Mouse (Mus musculus) limb, embryonic 14.5 days (tissue): ENCODE data around the gene Nbl1. TPM values are rescaled to one million over a fixed set of nuclear protein-coding genes. Genes with fewer than 3 reads are reported as not detected.

Experiments used
- ATAC-seq: fragments of 200-750 bp; cut with Nextera tagmentation; 2 replicates; pipeline ENCODE4 v1.8.0; 2017; ENCODE audit warnings: low read depth, moderate number of reproducible peaks, moderate TSS enrichment; ENCODE audit not compliant: low FRiP score
- DNase-seq: peaks from one replicate; pipeline ENCODE4 v3.0.0-alpha.2; 2015; ENCODE audit warnings: low spot score
- H3K27ac ChIP-seq: fragments of 300-500 bp; sonication (generic); replicated peaks from 2 replicates; pipeline ENCODE4 v1.5.1; 2014; ENCODE audit warnings: low read depth, mild to moderate bottlenecking, low read length, moderate library complexity, mixed read lengths
- H3K27me3 ChIP-seq: fragments of 300-500 bp; sonication (generic); 2 replicates; pipeline ENCODE4 v1.6.1; 2014; ENCODE audit warnings: low read length, mixed read lengths; ENCODE audit not compliant: control insufficient read depth, insufficient read depth
- H3K36me3 ChIP-seq: fragments of 300-500 bp; sonication (generic); 2 replicates; pipeline ENCODE4 v1.6.1; 2014; ENCODE audit warnings: mild to moderate bottlenecking, low read length, moderate library complexity, mixed read lengths; ENCODE audit not compliant: control insufficient read depth, insufficient read depth
- H3K4me1 ChIP-seq: fragments of 300-500 bp; sonication (generic); 2 replicates; pipeline ENCODE4 v1.6.1; 2014; ENCODE audit warnings: antibody characterized with exemption, low read length, mixed read lengths; ENCODE audit not compliant: control insufficient read depth, insufficient read depth
- H3K4me2 ChIP-seq: fragments of 300-500 bp; sonication (generic); replicated peaks from 2 replicates; pipeline ENCODE4 v1.6.1; 2014; ENCODE audit warnings: low read depth, mild to moderate bottlenecking, low read length, moderate library complexity; ENCODE audit not compliant: severe bottlenecking
- H3K4me3 ChIP-seq: fragments of 300-500 bp; sonication (generic); replicated peaks from 2 replicates; pipeline ENCODE4 v1.5.1; 2014; ENCODE audit warnings: low read length
- H3K9ac ChIP-seq: fragments of 300-500 bp; sonication (generic); 2 replicates; pipeline ENCODE4 v1.6.1; 2014; ENCODE audit warnings: mild to moderate bottlenecking, low read depth, low read length, moderate library complexity; ENCODE audit not compliant: severe bottlenecking
- H3K9me3 ChIP-seq: fragments of 300-500 bp; sonication (generic); 2 replicates; pipeline ENCODE4 v1.6.1; 2016; ENCODE audit warnings: low read length; ENCODE audit not compliant: control insufficient read depth
- POLR2A ChIP-seq: fragments of 200-500 bp; IDR thresholded peaks from 2 replicates; pipeline ENCODE4 v1.8.0; 2012; ENCODE audit warnings: inconsistent platforms, mild to moderate bottlenecking, moderate library complexity, borderline replicate concordance; ENCODE audit not compliant: insufficient read depth, insufficient read length; ENCODE audit errors: extremely low read depth
- WGBS: fragments of 180-500 bp; shearing (Covaris S2); extraction: QIAGEN DNeasy Blood & Tissue Kit; methylation state at CpG from one replicate; pipeline ENCODE4 v1.1.7; 2014; 5-methylcytosine and 5-hydroxymethylcytosine counted together
- polyA plus RNA-seq, 2 experiments: library from polyadenylated mRNA; depleted of rRNA in 1 of 2; stranded (reverse) in 1 of 2; unstranded in 1 of 2; fragments of >200 nt; fragmentation: Nextera tagmentation in 1 of 2; extraction: Ambion mirVana in 1 of 2; gene quantifications; 2 replicates each; pipeline versions ENCODE4 v1.2.1 to v1.2.3; 2012 to 2014

The Nbl1 gene
- polyA plus RNA-seq, 2 experiments, result 149 to 157 TPM

GRCm38 (mm10) chr4:139057291-139057690, 35.5 kb downstream of the Nbl1 start:
- no peaks in the 10 kb centered on the region for H3K4me1 ChIP-seq
- H3K9me3 ChIP-seq, result no peaks in the 10 kb centered on the region
- no peak overlapping the region for H3K4me2 ChIP-seq
- TF ChIP-seq POLR2A, result no peak
- no peak overlapping the region for H3K9ac ChIP-seq
- ATAC-seq (no peak), DNase-seq (no peak)
- no peaks in the 10 kb centered on the region for H3K27me3 ChIP-seq
- no peaks in the 10 kb centered on the region for H3K36me3 ChIP-seq
- 65% methylated on average over 5 of the region's 5 CpGs for WGBS
- H3K27ac ChIP-seq, result no peak overlapping the region
- no peak overlapping the region for H3K4me3 ChIP-seq

GRCm38 (mm10) chr4:139055744-139056143, 37.0 kb downstream of the Nbl1 start:
- no peak for ATAC-seq

DNA sequence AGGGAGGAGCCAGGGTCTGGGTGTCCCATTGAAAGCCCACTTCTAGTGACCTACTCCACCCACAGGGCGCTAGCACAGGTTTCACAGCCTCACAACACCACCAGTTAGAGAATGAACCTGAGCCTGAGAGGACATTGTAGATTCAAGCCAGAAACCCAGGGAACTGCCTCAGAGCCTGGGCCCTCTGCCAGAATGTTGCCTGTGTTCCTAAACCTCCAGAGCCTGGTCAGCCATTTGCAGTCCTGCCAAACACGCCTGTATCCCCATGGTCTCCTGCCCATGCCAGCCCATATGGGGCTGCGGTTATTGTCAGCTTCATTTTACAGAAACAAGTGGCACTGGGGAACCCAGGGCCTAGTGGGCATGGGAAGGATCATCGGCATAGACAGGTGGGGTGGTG, 37.5 kb downstream of the Nbl1 start:
- Histone ChIP-seq H3K4me3 (no peak overlapping the region), H3K4me2 (no peak overlapping the region), H3K36me3 (no peaks in the 10 kb centered on the region), H3K9ac (no peak overlapping the region), H3K4me1 (no peaks in the 10 kb centered on the region), H3K27ac (no peak overlapping the region), H3K27me3 (no peaks in the 10 kb centered on the region), H3K9me3 (no peaks in the 10 kb centered on the region)
- ATAC-seq, result no peak
- no peak for DNase-seq
- 79% methylated on average over 4 of the region's 4 CpGs for WGBS
- TF ChIP-seq POLR2A, result no peak

More at GRCm38 (mm10) chr4:139055744-139056143, 37.0 kb downstream of the Nbl1 start:
- Histone ChIP-seq H3K9ac (no peak overlapping the region), H3K27ac (no peak overlapping the region), H3K27me3 (no peaks in the 10 kb centered on the region), H3K4me3 (no peak overlapping the region), H3K4me1 (no peaks in the 10 kb centered on the region), H3K9me3 (no peaks in the 10 kb centered on the region), H3K4me2 (no peak overlapping the region), H3K36me3 (no peaks in the 10 kb centered on the region)
- no peak for DNase-seq
- no peak for TF ChIP-seq POLR2A
- WGBS, result 62% methylated on average over 3 of the region's 3 CpGs

DNA sequence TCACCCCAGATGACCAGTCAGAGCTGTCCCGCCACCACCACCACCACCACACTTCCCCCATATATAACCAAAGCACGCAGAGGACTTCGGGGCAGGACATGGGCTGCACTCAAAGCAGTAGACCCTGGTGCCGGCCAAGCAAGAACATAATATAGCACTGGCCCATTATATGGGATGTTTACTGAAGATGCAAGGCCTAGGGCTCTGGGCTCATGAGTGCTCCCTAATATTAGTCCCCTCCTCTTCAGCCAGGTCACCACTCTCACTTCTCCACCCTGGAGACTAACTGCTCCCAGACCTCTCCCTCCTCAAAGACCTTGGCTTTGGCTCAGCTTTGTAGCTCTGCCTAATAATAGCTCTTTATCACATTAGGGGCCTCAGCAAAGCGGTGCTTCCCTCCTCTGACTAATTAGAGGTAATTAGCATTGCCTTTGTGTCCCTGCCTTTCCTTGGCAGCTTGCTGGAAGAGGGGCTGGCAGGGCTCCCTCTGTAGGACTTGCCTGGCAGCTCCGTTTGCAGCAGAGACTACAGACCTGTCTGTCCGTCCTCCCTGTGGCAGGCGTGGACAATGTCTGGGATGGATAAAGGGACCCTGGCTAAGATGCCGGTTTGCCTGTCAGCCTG, 38.4 kb downstream of the Nbl1 start:
- no peak for TF ChIP-seq POLR2A
- H3K4me2 ChIP-seq, result no peak overlapping the region
- H3K27ac ChIP-seq, result no peak overlapping the region
- no peaks in the 10 kb centered on the region for H3K36me3 ChIP-seq
- H3K27me3 ChIP-seq, result no peaks in the 10 kb centered on the region
- H3K9me3 ChIP-seq, result no peaks in the 10 kb centered on the region
- 39% methylated on average over 9 of the region's 9 CpGs for WGBS
- H3K4me1 ChIP-seq, result no peaks in the 10 kb centered on the region
- no peak for ATAC-seq
- no peak overlapping the region for H3K4me3 ChIP-seq
- no peak overlapping the region for H3K9ac ChIP-seq
- no peak for DNase-seq

GRCm38 (mm10) chr4:139053391-139053790, 39.4 kb downstream of the Nbl1 start:
- no peaks in the 10 kb centered on the region for H3K36me3 ChIP-seq
- H3K4me2 ChIP-seq, result no peak overlapping the region
- H3K4me3 ChIP-seq, result no peak overlapping the region
- TF ChIP-seq POLR2A, result no peak
- WGBS, result 58% methylated on average over 5 of the region's 5 CpGs
- no peak for DNase-seq
- no peaks in the 10 kb centered on the region for H3K4me1 ChIP-seq
- H3K9me3 ChIP-seq, result no peaks in the 10 kb centered on the region
- no peak overlapping the region for H3K27ac ChIP-seq
- ATAC-seq, result no peak
- no peak overlapping the region for H3K9ac ChIP-seq
- no peaks in the 10 kb centered on the region for H3K27me3 ChIP-seq
